Mouse (Mus musculus): ENCODE data around the gene Tmod2.

GRCm38 (mm10) chr9:75601510-75601909 is 9.6 kb downstream of the Tmod2 start:
- no peak for TF ChIP-seq EP300 (optimal IDR thresholded peaks at IDR 0.05)
- no peak for TF ChIP-seq CTCF (IDR thresholded peaks at IDR 0.05; ENCODE audit: low read depth)

All from stomach, postnatal 0 days (tissue).